Mouse (Mus musculus): ENCODE data around the gene Gpc6. TPM values are rescaled to one million over a fixed set of nuclear protein-coding genes. Genes with fewer than 3 reads are reported as not detected.

Gene Gpc6
- total RNA-seq, 2 experiments from 2014 or later, result 27.4 to 32.7 TPM

DNA sequence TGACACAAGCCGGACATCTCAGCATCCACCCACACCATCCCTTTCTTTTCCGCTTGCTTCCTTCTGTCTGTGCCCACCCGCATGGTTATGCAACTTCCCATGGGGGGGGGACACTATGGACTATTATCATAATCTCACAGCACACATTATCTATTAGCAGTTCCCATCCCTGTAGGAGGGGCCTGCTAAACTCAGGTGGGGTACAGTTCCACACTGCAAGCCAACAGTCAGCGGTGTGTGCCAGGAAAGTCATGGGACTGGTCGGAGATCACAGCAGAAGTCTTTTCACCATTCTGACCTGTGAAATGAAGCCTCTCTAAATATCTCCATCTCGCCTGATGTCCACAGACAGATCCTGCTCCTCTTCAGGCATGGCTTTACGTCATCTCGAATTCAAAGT is 770.5 kb downstream of the Gpc6 start:
- DNase-seq (ENCODE audit: extremely low spot score in 1 of 2, low spot score in 2 of 2), result no peak

DNA sequence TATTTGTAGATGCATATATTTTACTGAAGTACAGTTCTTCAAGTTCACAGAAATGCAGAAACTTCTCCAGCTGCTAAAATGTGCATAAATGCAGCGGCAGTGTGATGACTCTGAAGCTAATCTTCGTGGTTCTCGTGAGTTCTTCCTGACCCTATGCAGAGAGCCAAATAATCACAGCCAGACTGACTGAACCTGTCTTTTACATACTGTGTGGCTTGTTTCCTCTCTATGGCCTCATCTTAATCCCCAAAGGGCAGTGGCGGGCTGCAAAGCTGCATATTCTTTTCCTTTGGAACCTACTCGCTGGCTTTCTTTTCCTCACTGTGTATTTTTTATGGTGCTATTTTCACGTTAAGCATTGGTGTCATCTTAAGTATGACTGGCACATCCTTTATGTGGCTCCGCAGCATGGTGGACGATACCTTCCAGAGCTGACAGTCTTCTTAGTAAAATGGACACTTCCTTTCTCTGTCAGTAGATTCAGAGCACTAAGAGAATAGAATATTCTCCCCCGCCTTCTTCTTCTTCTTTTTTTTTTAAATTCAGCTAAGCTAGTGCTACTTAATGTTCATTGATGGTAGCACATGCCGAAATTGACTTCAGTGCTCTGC is 775.7 kb downstream of the Gpc6 start:
- DNase-seq (ENCODE audit: extremely low spot score in 1 of 2, low spot score in 2 of 2), result no peak
- intact Hi-C loops (cut with DNase I), result no loop called here

More for the DNA sequence above, 770.5 kb downstream of the Gpc6 start:
- intact Hi-C loops (cut with DNase I), result no loop called here

DNA sequence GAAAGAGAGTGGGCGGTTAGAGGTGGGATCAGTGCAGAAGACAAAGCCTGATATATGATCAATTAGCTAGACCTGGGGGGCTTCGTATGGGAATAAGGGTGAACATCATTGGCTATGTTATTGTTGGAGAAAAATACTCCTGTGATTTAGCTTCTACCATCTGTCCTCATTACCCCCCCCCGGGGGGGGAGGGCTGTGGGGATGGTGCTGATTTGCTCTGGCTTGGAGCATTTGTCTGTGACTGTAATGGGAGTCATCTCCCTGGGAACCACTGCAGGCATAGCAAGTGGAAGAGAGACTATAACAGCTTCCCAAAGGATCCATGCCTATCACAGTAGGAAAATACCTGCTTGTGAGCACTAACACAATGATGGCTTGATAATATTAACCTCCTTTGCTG is 783.7 kb downstream of the Gpc6 start:
- DNase-seq (ENCODE audit: extremely low spot score in 1 of 2, low spot score in 2 of 2), result no peak
- intact Hi-C loops (cut with DNase I), result no loop called here

DNA sequence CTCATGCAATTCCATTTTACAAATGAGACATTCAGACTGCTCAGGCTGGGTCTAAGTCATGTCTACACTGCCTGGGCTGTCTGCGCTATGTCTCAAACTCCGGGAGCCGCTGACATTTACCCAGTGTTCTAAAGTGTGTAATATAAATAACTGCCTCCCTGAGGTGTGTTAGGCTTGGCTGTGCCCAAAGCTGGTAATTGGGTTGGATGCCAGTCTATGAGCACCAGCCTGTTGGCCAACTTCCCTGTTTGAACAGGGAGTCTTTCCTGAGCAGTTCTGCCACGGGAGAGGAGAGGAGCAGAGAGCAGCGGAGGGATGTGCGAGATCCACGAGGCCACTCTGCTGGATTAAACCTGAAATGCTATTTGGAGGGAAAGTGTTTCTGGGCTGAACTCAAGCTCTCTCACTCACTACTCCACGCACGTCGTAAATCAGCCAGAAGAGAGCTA is 785.4 kb downstream of the Gpc6 start:
- intact Hi-C loops (cut with DNase I), result no loop called here
- peak in 1 of 2 experiments; percentile 4 for DNase-seq (ENCODE audit: extremely low spot score in 1 of 2, low spot score in 2 of 2)

DNA sequence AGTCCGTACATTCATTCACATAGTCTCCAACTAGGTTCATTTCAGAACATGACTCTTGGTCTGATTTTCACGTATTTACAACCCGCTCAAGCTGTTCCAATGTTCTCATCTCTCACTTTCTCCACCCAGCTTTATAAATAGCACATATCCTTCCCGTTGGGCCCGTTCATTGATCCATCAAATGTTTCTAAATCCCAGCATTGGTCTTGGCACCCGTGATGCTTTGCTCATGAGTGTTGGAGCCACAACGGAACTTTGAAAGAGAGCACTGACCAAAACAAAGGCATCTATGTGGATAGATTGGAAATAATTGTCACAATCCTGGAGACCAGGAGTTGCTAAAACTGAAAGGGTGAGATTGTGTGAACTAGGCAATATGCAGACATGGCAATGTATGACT is 787.2 kb downstream of the Gpc6 start:
- DNase-seq (ENCODE audit: extremely low spot score in 1 of 2, low spot score in 2 of 2), result no peak
- intact Hi-C loops (cut with DNase I), result no loop called here

DNA sequence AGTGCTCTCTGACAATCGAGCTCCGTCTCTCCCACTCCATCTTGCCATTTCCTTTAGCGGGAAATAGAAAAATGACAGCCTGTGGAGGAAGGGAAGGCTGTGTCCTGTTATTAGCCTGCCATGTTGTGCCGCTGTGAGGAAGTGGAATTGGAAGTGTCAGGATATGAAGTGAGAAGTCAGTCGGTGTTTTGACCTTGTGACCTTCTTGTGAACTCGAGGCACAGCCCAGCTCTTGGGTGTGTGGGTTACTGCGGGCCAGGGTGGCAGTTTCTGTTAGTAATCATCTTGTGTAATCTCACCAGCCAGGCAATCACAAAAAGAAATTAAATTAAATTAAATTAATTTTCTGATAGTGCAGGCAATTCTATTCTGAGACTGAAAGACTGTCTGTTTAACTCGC is 789.0 kb downstream of the Gpc6 start:
- intact Hi-C loops (cut with DNase I), result no loop called here
- DNase-seq (ENCODE audit: extremely low spot score in 1 of 2, low spot score in 2 of 2), result no peak

DNA sequence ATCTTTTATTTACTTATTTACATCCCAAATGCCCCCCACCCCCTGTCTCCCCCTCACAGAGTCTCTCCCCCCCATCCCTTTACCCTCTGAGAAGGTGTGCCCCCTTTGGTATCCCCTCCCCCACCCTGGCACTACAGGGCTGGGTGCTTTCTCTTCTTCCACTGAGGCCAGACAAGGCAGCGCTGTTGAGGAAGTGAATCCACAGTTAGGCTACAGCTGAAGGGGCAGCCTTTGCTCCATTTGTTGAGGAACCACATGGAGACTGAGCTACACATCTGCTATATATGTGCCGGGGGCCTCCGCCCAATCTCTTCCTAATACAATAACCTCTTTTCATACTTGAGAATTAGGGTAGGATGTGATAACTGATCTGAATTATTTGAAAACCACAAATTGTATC is 791.2 kb downstream of the Gpc6 start:
- intact Hi-C loops (cut with DNase I), result no loop called here
- no peak for DNase-seq (ENCODE audit: extremely low spot score in 1 of 2, low spot score in 2 of 2)

DNA sequence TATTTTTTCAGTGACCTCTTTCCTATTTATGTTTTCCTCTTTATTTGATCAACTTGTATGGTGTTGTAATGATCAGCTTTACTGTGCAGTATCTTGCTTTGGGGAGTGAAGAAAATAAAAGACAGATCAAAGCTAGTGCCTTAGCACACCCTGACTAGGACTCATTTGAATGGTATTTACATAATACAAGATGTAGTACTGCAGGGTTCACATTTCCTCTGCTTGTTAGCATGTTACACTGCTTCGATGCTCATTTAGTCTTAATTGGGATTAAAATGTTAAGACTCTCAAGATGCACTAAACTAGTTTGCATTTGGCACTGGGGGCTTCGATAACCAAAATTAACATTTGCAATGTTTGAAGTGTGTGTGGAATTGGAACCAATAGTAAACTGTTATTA is 803.6 kb downstream of the Gpc6 start:
- DNase-seq (ENCODE audit: extremely low spot score in 1 of 2, low spot score in 2 of 2), result no peak
- intact Hi-C loops (cut with DNase I), result no loop called here

DNA sequence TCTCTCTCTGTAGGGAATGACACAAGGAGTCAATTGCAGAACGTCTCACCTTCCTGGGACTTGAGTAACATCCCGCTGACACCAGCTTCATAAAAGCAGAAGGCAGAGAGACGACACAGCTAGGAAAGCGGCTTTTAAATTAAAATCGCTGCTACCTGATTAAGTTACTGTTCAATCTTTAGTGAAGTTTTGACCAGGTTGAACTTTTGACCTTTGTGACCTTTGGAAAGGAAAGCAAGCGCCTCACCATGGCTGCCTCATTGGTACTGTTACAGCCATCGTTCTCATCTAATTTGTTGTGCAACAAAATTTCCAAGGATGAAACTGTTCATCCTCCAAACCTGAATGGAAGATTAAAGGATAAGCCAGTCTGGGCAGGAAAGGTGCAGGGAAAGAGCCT is 830.1 kb downstream of the Gpc6 start:
- DNase-seq (ENCODE audit: extremely low spot score in 1 of 2, low spot score in 2 of 2), result no peak
- intact Hi-C loops (cut with DNase I), result no loop called here

DNA sequence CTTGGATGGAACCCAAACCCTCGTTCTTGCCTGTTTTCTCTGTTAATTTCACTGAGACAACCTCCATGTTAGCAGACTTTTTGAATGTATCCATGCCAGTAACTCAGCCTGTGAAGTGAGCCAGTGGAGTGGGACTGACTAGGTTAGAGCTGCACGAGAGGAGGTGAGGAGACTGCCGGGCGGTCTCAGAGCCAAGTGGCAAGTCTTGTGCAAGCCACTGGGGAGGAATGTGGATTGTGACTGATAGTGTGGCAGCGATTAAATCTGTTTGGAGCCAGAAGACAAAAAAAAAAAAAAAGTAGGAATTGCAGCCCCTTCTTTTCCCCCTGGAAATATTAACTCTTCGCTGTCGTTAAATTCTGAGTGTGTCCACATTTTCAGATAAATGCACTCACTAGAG is 831.4 kb downstream of the Gpc6 start:
- intact Hi-C loops (cut with DNase I), result no loop called here
- DNase-seq (ENCODE audit: extremely low spot score in 1 of 2, low spot score in 2 of 2), result no peak

DNA sequence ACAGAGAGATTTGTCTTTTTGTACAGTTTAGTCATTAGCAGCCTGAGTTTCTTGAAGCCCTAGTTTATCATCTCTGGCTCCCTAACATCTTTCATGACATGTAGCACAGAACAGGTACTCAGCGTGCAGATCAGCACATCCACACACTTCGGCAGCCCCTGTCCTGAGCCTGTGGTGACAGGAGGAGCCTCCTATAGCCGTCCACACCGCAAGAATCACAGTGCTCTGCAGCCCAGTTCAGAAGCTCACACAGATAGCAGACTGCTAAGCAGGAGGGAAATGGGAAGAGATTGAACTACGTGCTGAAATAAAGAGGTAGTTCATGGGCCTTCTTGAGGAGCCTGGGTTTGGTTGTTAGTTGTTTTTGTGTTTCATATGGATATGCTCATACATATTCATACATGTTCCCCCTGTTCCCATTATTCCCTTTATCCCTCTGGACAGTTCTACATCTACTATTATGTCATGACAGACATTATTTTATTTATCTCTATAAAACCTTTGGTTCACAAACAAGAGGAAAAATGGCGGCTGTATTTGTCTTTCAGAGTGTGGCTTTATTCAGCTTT is 832.8 kb downstream of the Gpc6 start:
- intact Hi-C loops (cut with DNase I), result no loop called here
- no peak for DNase-seq (ENCODE audit: extremely low spot score in 1 of 2, low spot score in 2 of 2)

DNA sequence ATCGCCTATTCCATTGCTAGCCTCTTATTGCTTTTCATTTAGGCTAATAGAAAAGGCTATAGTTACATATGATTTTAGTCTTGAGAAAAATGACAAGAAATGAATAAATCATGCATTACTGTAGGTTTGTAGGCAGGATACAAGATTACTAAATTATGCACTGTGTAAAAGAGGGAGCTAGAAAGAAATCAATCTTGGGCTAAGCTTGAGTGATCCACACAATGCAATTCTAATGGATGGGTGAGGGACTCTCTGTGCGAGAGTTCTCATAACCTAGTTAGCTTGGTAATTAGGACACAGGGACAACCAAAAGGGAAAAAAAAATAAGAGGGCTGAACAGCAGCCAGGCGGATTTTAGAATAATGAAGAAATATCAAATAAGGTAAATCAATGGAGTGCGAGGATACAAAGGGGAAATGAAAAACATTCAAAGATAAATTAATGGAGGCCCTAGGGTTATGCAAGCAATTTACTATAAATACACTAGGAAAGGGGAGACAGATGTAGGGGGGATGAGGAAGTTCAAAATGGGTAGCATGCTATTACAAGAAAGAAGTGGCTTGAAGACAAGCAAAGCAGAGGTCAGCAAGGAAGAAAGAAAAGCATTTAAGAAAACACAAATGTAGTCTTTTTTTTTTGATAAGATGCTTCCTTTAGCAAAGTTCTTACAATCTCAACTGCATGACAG is 835.9 kb downstream of the Gpc6 start:
- no peak for DNase-seq (ENCODE audit: extremely low spot score in 1 of 2, low spot score in 2 of 2)
- intact Hi-C loops (cut with DNase I), result no loop called here

DNA sequence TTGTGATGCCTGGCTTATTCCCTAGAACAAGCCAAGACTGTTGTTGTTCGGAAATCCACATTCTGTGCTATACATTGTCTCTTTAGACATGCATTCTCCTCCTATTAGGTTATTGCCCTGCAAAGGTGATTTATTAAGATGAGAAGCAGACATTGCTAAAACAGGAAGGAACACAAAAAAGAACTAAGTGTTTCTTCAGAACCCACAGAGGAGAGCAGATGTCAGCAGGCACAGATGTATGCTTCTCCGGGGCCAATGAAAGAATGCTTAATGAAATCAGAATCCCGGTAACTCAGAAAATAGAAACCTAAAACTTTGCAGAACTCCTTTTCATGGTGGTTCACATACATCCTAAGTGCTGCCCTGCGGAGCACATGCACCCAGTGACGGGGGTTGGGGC is 837.8 kb downstream of the Gpc6 start:
- DNase-seq (ENCODE audit: extremely low spot score in 1 of 2, low spot score in 2 of 2), result no peak
- intact Hi-C loops (cut with DNase I), result no loop called here

DNA sequence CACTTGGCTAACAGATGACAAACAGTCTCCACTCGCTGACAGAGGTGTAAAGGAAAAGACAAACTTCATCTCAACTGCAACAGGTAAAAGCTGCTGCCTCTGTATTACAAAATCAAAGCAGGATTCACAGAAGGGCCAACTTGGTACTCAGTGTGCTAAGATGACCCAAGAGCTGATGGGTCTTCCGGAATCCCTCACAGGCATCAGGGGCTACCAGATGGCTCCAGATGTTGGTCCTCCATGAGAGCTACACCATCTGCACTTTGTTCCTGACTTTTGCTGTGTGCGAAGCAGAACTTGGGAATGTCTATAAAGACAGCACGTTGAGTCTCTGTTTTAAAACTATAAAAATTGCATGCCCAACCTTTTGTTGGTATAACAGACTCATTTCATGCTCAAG is 842.7 kb downstream of the Gpc6 start:
- DNase-seq (ENCODE audit: extremely low spot score in 1 of 2, low spot score in 2 of 2), result no peak
- intact Hi-C loops (cut with DNase I), result no loop called here

DNA sequence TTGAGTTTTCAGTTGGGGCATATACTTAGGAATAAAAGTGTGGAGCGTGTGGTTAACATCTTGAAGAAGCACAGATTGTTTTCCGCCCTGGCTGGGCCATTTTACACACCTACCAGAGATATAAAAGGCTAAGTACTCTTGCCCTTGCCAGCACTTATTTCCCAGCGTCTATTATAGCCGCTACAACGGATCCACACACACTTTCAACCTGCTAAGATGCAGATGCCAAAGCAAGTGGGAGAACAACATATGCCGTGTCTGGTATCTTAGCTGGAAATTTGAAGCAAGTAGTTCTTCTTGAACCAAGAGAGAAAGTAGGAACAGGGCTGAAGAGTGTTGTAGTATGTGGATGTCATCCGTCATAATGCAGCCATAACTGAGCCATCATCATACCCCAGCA is 843.6 kb downstream of the Gpc6 start:
- intact Hi-C loops (cut with DNase I), result no loop called here
- peak in 1 of 2 experiments; percentile 22 for DNase-seq (ENCODE audit: extremely low spot score in 1 of 2, low spot score in 2 of 2)

DNA sequence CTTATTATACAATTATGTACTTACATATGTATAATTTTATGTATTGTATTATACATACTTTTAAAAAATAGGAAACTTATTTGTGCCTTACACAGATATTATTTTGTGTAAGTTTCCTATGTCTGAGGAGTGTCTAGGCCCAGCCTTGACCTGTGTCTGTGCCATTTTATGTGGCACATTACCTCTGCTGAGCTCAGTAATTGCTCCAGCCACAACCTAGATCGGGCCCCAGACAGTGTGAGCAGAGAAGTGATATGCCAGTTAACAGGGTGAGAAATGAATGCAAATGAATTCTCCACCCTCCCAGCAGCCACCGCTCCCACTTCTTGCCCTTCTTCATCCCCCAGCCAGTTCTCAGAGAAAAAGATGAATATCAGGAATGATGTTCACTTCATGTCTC is 848.3 kb downstream of the Gpc6 start:
- intact Hi-C loops (cut with DNase I), result no loop called here
- DNase-seq (ENCODE audit: extremely low spot score in 1 of 2, low spot score in 2 of 2), result no peak

DNA sequence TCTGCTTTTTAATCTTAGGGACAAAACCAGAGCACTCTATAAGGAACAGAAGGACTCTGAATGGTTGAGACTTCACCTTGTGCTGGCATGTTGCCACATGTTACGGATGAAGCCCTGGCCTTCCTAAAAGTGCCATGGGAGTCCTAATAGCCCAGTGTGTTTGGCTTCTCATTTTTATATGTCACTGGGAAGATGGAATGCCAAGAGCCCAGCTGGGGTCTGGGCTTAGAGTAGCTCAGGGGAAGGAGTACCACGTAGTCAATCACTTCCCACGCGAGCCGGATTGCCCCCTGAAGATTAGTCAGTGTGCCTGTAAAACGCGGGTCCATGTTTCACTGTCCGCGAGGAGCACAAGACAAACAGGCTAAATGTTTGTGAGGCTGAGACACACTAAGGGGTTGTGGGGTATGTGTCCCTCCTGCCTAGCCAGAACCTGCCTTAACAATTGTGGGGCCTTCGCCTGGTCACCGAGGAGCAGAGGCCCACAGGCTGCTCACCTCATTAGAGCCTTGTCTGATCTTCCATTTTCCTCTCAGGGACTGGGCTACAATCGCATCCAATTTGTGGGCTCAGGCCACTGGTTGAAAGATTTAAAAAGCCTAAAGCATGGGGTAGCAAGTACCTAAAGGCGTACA is 852.9 kb downstream of the Gpc6 start:
- intact Hi-C loops (cut with DNase I), result no loop called here
- DNase-seq (ENCODE audit: extremely low spot score in 1 of 2, low spot score in 2 of 2), result no peak

DNA sequence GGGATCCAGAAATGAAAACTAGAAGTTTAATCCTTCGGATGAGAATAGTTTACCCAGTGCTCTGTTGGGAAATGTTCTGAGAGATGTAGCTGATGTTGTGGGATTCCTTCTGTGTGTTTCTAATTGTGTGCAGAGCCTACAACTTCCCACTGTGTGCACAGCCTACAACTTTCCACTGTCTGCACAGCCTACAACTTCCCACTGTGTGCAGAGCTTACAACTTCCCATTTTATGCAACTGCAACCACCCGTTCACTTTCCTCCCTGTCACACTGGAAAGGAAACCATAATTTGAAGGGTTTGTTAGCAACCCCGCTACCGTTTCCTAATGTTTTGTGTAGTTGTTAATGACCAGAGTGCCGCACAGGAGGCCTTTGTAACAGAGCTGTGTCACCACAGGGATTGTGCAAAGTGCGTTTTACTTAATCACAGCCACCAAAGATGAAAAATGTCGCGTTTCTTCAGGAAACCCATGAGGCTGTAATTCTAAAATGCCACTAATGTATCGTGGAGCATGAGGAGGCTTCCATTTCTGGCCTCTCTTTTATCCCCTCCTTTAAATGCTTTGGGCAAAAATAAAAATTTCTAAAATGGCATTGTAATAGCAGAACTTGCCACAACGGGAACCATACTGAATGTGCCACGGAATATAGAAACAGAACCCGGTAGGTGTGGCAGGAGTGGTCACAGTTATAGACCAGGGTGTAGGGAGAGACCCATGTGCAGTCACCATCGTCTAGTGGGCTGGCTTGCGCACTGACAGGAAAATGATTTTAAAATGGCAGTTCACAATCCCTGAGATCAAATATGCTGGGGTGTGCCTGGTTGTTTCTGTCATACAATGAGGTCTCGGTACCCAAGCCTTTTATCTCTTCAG is 853.7 kb downstream of the Gpc6 start:
- intact Hi-C loops (cut with DNase I), result no loop called here
- DNase-seq (ENCODE audit: extremely low spot score in 1 of 2, low spot score in 2 of 2), result no peak

DNA sequence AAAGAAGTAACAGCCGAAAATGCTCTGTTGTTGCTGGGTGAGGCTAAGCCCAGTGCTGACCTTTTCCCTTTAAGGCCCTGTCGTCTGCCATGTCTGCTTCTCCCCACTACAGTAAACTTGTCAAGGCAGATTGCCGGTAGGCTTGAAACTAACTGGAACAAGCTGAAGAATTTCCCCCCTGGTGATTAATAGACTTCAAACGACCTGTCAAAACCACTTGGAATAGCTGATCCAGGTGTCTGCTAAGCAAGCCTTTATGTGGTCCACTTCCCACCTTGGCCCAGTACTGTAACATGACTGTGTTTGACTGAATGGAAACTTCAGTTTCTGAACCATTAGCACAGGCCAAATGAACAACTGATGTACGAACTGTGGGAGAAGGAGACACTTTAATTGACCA is 856.6 kb downstream of the Gpc6 start:
- no peak for DNase-seq (ENCODE audit: extremely low spot score in 1 of 2, low spot score in 2 of 2)
- intact Hi-C loops (cut with DNase I), result no loop called here
